Mouse (Mus musculus): ENCODE results near the gene Arnt2. TPM values are rescaled to one million over a fixed set of nuclear protein-coding genes. Genes with fewer than 3 reads are reported as not detected.

Arnt2 gene
- 30.7 and 30.9 TPM in 2 replicates for polyA plus RNA-seq (2014; fragmentation: Nextera tagmentation; extraction: Ambion mirVana)

- Histone ChIP-seq H3K27me3 (ENCODE audit: control insufficient read depth, insufficient read depth, low read length) (no peaks in the 10 kb centered on the region), H3K4me2 (ENCODE audit: low read depth) (peak within 1 kb of the TSS; percentile 47), H3K9ac (ENCODE audit: low read length) (peak within 1 kb of the TSS; percentile 90), H3K36me3 (ENCODE audit: control insufficient read depth, insufficient read depth, low read length) (no peaks in the 10 kb centered on the region), H3K27ac (ENCODE audit: low read depth, low read length) (peak within 1 kb of the TSS; percentile 93), H3K4me1 (ENCODE audit: control insufficient read depth, insufficient read depth, low read length) (peaks cover 14% of the 10 kb centered on the region; the same call in 1 of the 2 replicates), H3K9me3 (ENCODE audit: control insufficient read depth, low read length) (no peaks in the 10 kb centered on the region), H3K4me3 (ENCODE audit: low read depth, low read length) (peak within 1 kb of the TSS; percentile 71)
- ATAC-seq (ENCODE audit: insufficient read depth, low FRiP score, low TSS enrichment), result peak; percentile 90
- peak; percentile 85 for DNase-seq (ENCODE audit: low spot score)
- under 1% methylated on average over 55 of the region's 69 CpGs for WGBS
Measured at GRCm38 (mm10) chr7:84409896-84410521, at the start of gene Arnt2. Arnt2 (minus strand) TSS chr7:84410176.

- no peak overlapping the region for H3K27ac ChIP-seq (ENCODE audit: low read depth, low read length)
- no peaks in the 10 kb centered on the region for H3K9me3 ChIP-seq (ENCODE audit: control insufficient read depth, low read length)
- H3K4me3 ChIP-seq (ENCODE audit: low read depth, low read length), result no peak overlapping the region
- H3K27me3 ChIP-seq (ENCODE audit: control insufficient read depth, insufficient read depth, low read length), result no peaks in the 10 kb centered on the region
- no peak overlapping the region for H3K4me2 ChIP-seq (ENCODE audit: low read depth)
- H3K9ac ChIP-seq (ENCODE audit: low read length), result no peak overlapping the region
- ATAC-seq (ENCODE audit: insufficient read depth, low FRiP score, low TSS enrichment) (no peak), DNase-seq (ENCODE audit: low spot score) (no peak)
- H3K36me3 ChIP-seq (ENCODE audit: control insufficient read depth, insufficient read depth, low read length), result no peaks in the 10 kb centered on the region
- no peaks in the 10 kb centered on the region for H3K4me1 ChIP-seq (ENCODE audit: control insufficient read depth, insufficient read depth, low read length)
Measured at GRCm38 (mm10) chr7:84451681-84452080, 41.7 kb upstream of the Arnt2 start.

GRCm38 (mm10) chr7:84449066-84449465, 39.1 kb upstream of the Arnt2 start:
- H3K27me3 ChIP-seq (ENCODE audit: control insufficient read depth, insufficient read depth, low read length), result no peaks in the 10 kb centered on the region
- H3K36me3 ChIP-seq (ENCODE audit: control insufficient read depth, insufficient read depth, low read length), result no peaks in the 10 kb centered on the region
- H3K4me1 ChIP-seq (ENCODE audit: control insufficient read depth, insufficient read depth, low read length), result no peaks in the 10 kb centered on the region
- WGBS, result 71% methylated on average over 2 of the region's 2 CpGs
- no peak overlapping the region for H3K4me2 ChIP-seq (ENCODE audit: low read depth)
- no peak for ATAC-seq (ENCODE audit: insufficient read depth, low FRiP score, low TSS enrichment)
- no peak overlapping the region for H3K9ac ChIP-seq (ENCODE audit: low read length)
- H3K4me3 ChIP-seq (ENCODE audit: low read depth, low read length), result no peak overlapping the region
- no peak for DNase-seq (ENCODE audit: low spot score)
- no peak overlapping the region for H3K27ac ChIP-seq (ENCODE audit: low read depth, low read length)
- no peaks in the 10 kb centered on the region for H3K9me3 ChIP-seq (ENCODE audit: control insufficient read depth, low read length)

GRCm38 (mm10) chr7:84448512-84448911, 38.5 kb upstream of the Arnt2 start:
- ATAC-seq (ENCODE audit: insufficient read depth, low FRiP score, low TSS enrichment), result no peak
- Histone ChIP-seq H3K9ac (ENCODE audit: low read length) (no peak overlapping the region), H3K4me2 (ENCODE audit: low read depth) (no peak overlapping the region), H3K27ac (ENCODE audit: low read depth, low read length) (no peak overlapping the region), H3K36me3 (ENCODE audit: control insufficient read depth, insufficient read depth, low read length) (no peaks in the 10 kb centered on the region), H3K9me3 (ENCODE audit: control insufficient read depth, low read length) (no peaks in the 10 kb centered on the region), H3K27me3 (ENCODE audit: control insufficient read depth, insufficient read depth, low read length) (no peaks in the 10 kb centered on the region), H3K4me1 (ENCODE audit: control insufficient read depth, insufficient read depth, low read length) (no peaks in the 10 kb centered on the region), H3K4me3 (ENCODE audit: low read depth, low read length) (no peak overlapping the region)
- DNase-seq (ENCODE audit: low spot score), result no peak

GRCm38 (mm10) chr7:84447740-84448435, 37.9 kb upstream of the Arnt2 start:
- Histone ChIP-seq H3K4me1 (ENCODE audit: control insufficient read depth, insufficient read depth, low read length) (no peaks in the 10 kb centered on the region), H3K4me2 (ENCODE audit: low read depth) (no peak overlapping the region), H3K4me3 (ENCODE audit: low read depth, low read length) (no peak overlapping the region), H3K9me3 (ENCODE audit: control insufficient read depth, low read length) (no peaks in the 10 kb centered on the region), H3K27me3 (ENCODE audit: control insufficient read depth, insufficient read depth, low read length) (no peaks in the 10 kb centered on the region), H3K9ac (ENCODE audit: low read length) (no peak overlapping the region), H3K27ac (ENCODE audit: low read depth, low read length) (no peak overlapping the region), H3K36me3 (ENCODE audit: control insufficient read depth, insufficient read depth, low read length) (no peaks in the 10 kb centered on the region)
- DNase-seq (ENCODE audit: low spot score) (no peak), ATAC-seq (ENCODE audit: insufficient read depth, low FRiP score, low TSS enrichment) (no peak)
- 81% methylated on average over 5 of the region's 5 CpGs for WGBS

- ATAC-seq (ENCODE audit: insufficient read depth, low FRiP score, low TSS enrichment) (no peak; the same call in 1 of the 2 replicates), DNase-seq (ENCODE audit: low spot score) (peak; percentile 73)
- Histone ChIP-seq H3K4me3 (ENCODE audit: low read depth, low read length) (no peak overlapping the region), H3K4me2 (ENCODE audit: low read depth) (no peak overlapping the region), H3K36me3 (ENCODE audit: control insufficient read depth, insufficient read depth, low read length) (no peaks in the 10 kb centered on the region), H3K9ac (ENCODE audit: low read length) (no peak overlapping the region), H3K9me3 (ENCODE audit: control insufficient read depth, low read length) (no peaks in the 10 kb centered on the region), H3K27me3 (ENCODE audit: control insufficient read depth, insufficient read depth, low read length) (no peaks in the 10 kb centered on the region), H3K27ac (ENCODE audit: low read depth, low read length) (no peak overlapping the region), H3K4me1 (ENCODE audit: control insufficient read depth, insufficient read depth, low read length) (no peaks in the 10 kb centered on the region)
- 30% methylated on average over 4 of the region's 4 CpGs for WGBS
Measured at GRCm38 (mm10) chr7:84447060-84447459, 37.1 kb upstream of the Arnt2 start.

GRCm38 (mm10) chr7:84442343-84442911, 32.5 kb upstream of the Arnt2 start:
- no peak for ATAC-seq (ENCODE audit: insufficient read depth, low FRiP score, low TSS enrichment)
- Histone ChIP-seq H3K4me1 (ENCODE audit: control insufficient read depth, insufficient read depth, low read length) (no peaks in the 10 kb centered on the region), H3K27ac (ENCODE audit: low read depth, low read length) (no peak overlapping the region)

GRCm38 (mm10) chr7:84439606-84440005, 29.6 kb upstream of the Arnt2 start:
- H3K27ac ChIP-seq (ENCODE audit: low read depth, low read length), result no peak overlapping the region

More at GRCm38 (mm10) chr7:84442343-84442911, 32.5 kb upstream of the Arnt2 start:
- H3K36me3 ChIP-seq (ENCODE audit: control insufficient read depth, insufficient read depth, low read length), result no peaks in the 10 kb centered on the region
- no peak overlapping the region for H3K4me3 ChIP-seq (ENCODE audit: low read depth, low read length)
- no peak overlapping the region for H3K4me2 ChIP-seq (ENCODE audit: low read depth)
- no peaks in the 10 kb centered on the region for H3K9me3 ChIP-seq (ENCODE audit: control insufficient read depth, low read length)
- 91% methylated on average over 2 of the region's 2 CpGs for WGBS
- no peaks in the 10 kb centered on the region for H3K27me3 ChIP-seq (ENCODE audit: control insufficient read depth, insufficient read depth, low read length)
- H3K9ac ChIP-seq (ENCODE audit: low read length), result no peak overlapping the region
- no peak for DNase-seq (ENCODE audit: low spot score)

GRCm38 (mm10) chr7:84434901-84435300, 24.9 kb upstream of the Arnt2 start:
- no peak overlapping the region for H3K4me3 ChIP-seq (ENCODE audit: low read depth, low read length)
- H3K36me3 ChIP-seq (ENCODE audit: control insufficient read depth, insufficient read depth, low read length), result no peaks in the 10 kb centered on the region
- no peak overlapping the region for H3K4me2 ChIP-seq (ENCODE audit: low read depth)
- H3K4me1 ChIP-seq (ENCODE audit: control insufficient read depth, insufficient read depth, low read length), result no peaks in the 10 kb centered on the region
- no peaks in the 10 kb centered on the region for H3K9me3 ChIP-seq (ENCODE audit: control insufficient read depth, low read length)
- no peak overlapping the region for H3K9ac ChIP-seq (ENCODE audit: low read length)
- DNase-seq (ENCODE audit: low spot score) (no peak), ATAC-seq (ENCODE audit: insufficient read depth, low FRiP score, low TSS enrichment) (no peak)
- no peak overlapping the region for H3K27ac ChIP-seq (ENCODE audit: low read depth, low read length)
- 70% methylated on average over 2 of the region's 2 CpGs for WGBS
- no peaks in the 10 kb centered on the region for H3K27me3 ChIP-seq (ENCODE audit: control insufficient read depth, insufficient read depth, low read length)

More at GRCm38 (mm10) chr7:84439606-84440005, 29.6 kb upstream of the Arnt2 start:
- ATAC-seq (ENCODE audit: insufficient read depth, low FRiP score, low TSS enrichment) (no peak), DNase-seq (ENCODE audit: low spot score) (no peak)
- Histone ChIP-seq H3K27me3 (ENCODE audit: control insufficient read depth, insufficient read depth, low read length) (no peaks in the 10 kb centered on the region), H3K4me1 (ENCODE audit: control insufficient read depth, insufficient read depth, low read length) (no peaks in the 10 kb centered on the region), H3K4me2 (ENCODE audit: low read depth) (no peak overlapping the region), H3K9me3 (ENCODE audit: control insufficient read depth, low read length) (no peaks in the 10 kb centered on the region), H3K36me3 (ENCODE audit: control insufficient read depth, insufficient read depth, low read length) (no peaks in the 10 kb centered on the region), H3K9ac (ENCODE audit: low read length) (no peak overlapping the region), H3K4me3 (ENCODE audit: low read depth, low read length) (no peak overlapping the region)
- WGBS, result 61% methylated on average over 1 of the region's 1 CpGs
